Mouse (Mus musculus): ENCODE measurements at regions not wholly inside any gene's neighbourhood (a gene's known extent, or its start where the extent isn't known, plus 50 kb on each side); places are given as distances from the start of the nearest gene placed in this dataset.
"Not testable (repeated sequence)": the region's sequence is repeated elsewhere in the genome, so short reads cannot be mapped to it uniquely, and the experiment has no call there.

DNA sequence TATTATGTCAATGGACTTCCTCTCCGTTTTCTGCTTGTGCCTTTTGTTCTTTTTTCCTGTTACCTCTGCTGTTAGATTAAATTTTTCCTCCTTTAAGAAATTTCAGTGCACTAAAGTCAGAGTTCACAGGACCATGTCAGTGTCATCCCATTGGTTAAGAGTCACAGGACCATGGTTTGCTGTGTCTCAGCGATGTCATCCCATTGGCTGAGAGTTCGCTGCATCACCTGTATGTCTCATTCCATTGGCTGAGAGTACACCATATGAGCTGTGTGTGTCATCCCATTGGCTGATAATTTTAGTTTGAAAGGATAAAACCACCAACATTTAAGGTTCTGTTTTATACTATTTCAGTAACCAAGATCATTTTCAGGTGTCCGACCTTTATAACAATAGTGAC, 50.7 kb upstream of the Jade1 start:
- no peak for ATAC-seq
- H3K27me3 ChIP-seq (replicated peaks; ENCODE audit: control insufficient read depth, insufficient read depth, low read length), result no peaks in the 10 kb centered on the region
- no peak overlapping the region for H3K4me2 ChIP-seq (ENCODE audit: low read length)
- 96% methylated on average over 4 of the region's 4 CpGs for WGBS
- no peak overlapping the region for H3K9ac ChIP-seq (ENCODE audit: low read depth, low read length)
- H3K4me3 ChIP-seq (ENCODE audit: low read length), result no peak overlapping the region
- no peaks in the 10 kb centered on the region for H3K9me3 ChIP-seq (ENCODE audit: control insufficient read depth, low read length)
- H3K27ac ChIP-seq (ENCODE audit: low read depth, low read length), result no peak overlapping the region
- no peaks in the 10 kb centered on the region for H3K36me3 ChIP-seq (ENCODE audit: control insufficient read depth, insufficient read depth, low read length)
- no peaks in the 10 kb centered on the region for H3K4me1 ChIP-seq (ENCODE audit: control insufficient read depth, insufficient read depth, low read depth, low read length)

DNA sequence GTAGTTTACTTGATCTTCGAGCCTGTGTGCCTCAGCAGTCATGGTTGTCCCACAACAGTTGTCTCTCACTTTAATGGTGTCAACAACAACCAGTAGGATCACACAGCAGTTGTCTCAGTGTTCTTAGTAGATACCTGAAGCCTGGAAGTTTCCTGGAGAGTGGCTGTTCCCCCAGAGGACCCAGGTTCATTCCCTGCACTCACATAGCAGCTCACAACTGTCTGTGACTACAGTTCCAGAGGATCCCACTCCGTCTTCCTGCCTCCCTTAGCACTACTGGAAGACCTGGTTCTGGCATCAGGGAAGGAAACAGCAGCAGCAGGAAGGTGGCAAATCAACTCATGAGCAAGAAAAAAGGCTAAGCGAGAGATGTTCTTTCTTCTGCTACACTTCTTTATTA, 53.4 kb upstream of the Jade1 start:
- no peaks in the 10 kb centered on the region for H3K27me3 ChIP-seq (replicated peaks; ENCODE audit: control insufficient read depth, insufficient read depth, low read length)
- H3K9ac ChIP-seq (ENCODE audit: low read depth, low read length), result no peak overlapping the region
- no peak overlapping the region for H3K27ac ChIP-seq (ENCODE audit: low read depth, low read length)
- ATAC-seq, result no peak
- H3K9me3 ChIP-seq (ENCODE audit: control insufficient read depth, low read length), result no peaks in the 10 kb centered on the region
- no peak overlapping the region for H3K4me3 ChIP-seq (ENCODE audit: low read length)
- H3K4me2 ChIP-seq (ENCODE audit: low read length), result no peak overlapping the region
- H3K4me1 ChIP-seq (ENCODE audit: control insufficient read depth, insufficient read depth, low read depth, low read length), result no peaks in the 10 kb centered on the region
- 88% methylated on average over 3 of the region's 3 CpGs for WGBS
- H3K36me3 ChIP-seq (ENCODE audit: control insufficient read depth, insufficient read depth, low read length), result no peaks in the 10 kb centered on the region

DNA sequence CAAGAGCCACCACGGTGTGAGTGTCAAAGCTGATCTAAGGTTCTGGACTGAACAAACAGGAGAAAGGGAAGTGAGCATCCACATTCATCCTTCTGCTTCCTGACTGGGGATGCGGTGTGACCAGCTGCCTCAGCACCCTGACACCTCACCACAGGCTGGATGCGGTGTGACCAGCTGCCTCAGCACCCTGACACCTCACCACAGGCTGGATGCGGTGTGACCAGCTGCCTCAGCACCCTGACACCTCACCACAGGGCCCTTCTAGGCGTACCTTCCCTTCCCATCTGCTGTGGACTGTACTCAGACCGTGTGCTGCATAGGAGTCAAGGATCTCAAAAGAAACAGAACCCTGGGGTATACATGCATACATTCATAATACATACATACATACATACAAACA, 53.9 kb upstream of the Jade1 start:
- WGBS, result 79% methylated on average over 6 of the region's 6 CpGs
- H3K27ac ChIP-seq (ENCODE audit: low read depth, low read length); H3K4me1 ChIP-seq (ENCODE audit: control insufficient read depth, insufficient read depth, low read depth, low read length); H3K36me3 ChIP-seq (ENCODE audit: control insufficient read depth, insufficient read depth, low read length); H3K4me3 ChIP-seq (ENCODE audit: low read length); H3K27me3 ChIP-seq (replicated peaks; ENCODE audit: control insufficient read depth, insufficient read depth, low read length); H3K4me2 ChIP-seq (ENCODE audit: low read length); H3K9me3 ChIP-seq (ENCODE audit: control insufficient read depth, low read length); H3K9ac ChIP-seq (ENCODE audit: low read depth, low read length); ATAC-seq: not testable (repeated sequence)

DNA sequence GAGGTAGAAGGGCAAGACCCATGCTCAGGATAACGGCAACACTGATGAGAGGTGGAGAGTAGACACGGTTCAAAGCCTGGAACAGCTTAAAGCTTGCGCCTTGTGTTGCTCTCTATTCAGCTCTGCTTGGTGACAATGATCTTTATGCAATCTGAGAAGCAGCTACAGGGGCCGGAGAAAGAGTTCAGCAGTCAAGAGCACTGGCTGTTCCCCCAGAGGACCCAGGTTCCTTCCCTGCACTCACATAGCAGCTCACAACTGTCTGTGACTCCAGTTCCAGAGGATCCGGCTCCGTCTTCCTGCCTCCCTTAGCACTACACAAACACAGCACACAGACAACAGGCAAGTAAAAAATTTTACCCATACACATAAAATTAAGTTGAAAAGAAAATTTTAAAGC, 54.4 kb upstream of the Jade1 start:
- Histone ChIP-seq H3K27me3 (replicated peaks; ENCODE audit: control insufficient read depth, insufficient read depth, low read length) (no peaks in the 10 kb centered on the region), H3K4me2 (ENCODE audit: low read length) (no peak overlapping the region), H3K27ac (ENCODE audit: low read depth, low read length) (no peak overlapping the region), H3K4me3 (ENCODE audit: low read length) (no peak overlapping the region), H3K4me1 (ENCODE audit: control insufficient read depth, insufficient read depth, low read depth, low read length) (no peaks in the 10 kb centered on the region), H3K9me3 (ENCODE audit: control insufficient read depth, low read length) (no peaks in the 10 kb centered on the region), H3K9ac (ENCODE audit: low read depth, low read length) (no peak overlapping the region), H3K36me3 (ENCODE audit: control insufficient read depth, insufficient read depth, low read length) (no peaks in the 10 kb centered on the region)
- 82% methylated on average over 6 of the region's 6 CpGs for WGBS
- ATAC-seq, result no peak

DNA sequence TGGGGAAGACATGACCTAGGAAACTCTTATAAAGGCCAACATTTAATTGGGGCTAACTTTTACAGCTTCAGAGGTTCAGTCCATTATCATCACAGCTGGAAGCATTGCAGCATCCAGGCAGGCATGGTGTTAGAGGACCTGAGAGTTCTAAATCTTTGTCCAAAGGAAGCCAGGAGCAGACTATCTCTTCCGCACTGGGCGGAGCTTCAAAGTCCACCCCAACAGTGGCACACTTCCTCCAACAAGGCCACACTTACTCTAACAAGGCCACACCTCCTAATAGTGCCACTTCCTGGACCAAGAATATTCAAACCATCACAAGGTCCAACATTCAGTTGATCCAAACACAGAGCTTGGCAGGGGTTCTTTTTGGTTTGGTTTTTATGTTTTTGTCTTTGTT, 55.9 kb upstream of the Jade1 start:
- no peak for ATAC-seq
- H3K9ac ChIP-seq (ENCODE audit: low read depth, low read length), result no peak overlapping the region
- no peak overlapping the region for H3K4me3 ChIP-seq (ENCODE audit: low read length)
- no peaks in the 10 kb centered on the region for H3K27me3 ChIP-seq (replicated peaks; ENCODE audit: control insufficient read depth, insufficient read depth, low read length)
- H3K9me3 ChIP-seq (ENCODE audit: control insufficient read depth, low read length), result no peaks in the 10 kb centered on the region
- H3K4me2 ChIP-seq (ENCODE audit: low read length), result no peak overlapping the region
- no peaks in the 10 kb centered on the region for H3K36me3 ChIP-seq (ENCODE audit: control insufficient read depth, insufficient read depth, low read length)
- 88% methylated on average over 2 of the region's 2 CpGs for WGBS
- no peak overlapping the region for H3K27ac ChIP-seq (ENCODE audit: low read depth, low read length)
- H3K4me1 ChIP-seq (ENCODE audit: control insufficient read depth, insufficient read depth, low read depth, low read length), result no peaks in the 10 kb centered on the region

DNA sequence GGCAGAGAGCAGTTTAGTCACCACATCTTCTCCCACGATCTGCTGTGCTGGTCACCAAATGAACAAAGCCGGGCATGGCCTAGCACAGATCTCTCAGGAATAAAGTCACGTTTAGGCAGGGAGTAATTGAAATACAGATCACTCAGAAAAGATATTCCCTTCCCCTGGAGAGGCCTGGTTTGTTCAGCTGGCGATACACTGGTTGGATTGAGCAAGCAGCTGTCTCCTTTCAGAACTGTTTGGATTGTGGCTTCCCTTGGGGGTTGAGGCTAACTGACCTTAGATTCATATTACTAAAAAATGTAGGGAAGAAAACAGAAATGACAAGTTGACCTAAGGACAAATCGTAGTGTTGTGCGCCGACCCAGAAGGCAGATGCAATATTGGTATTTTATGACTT, 56.7 kb upstream of the Jade1 start:
- Histone ChIP-seq H3K9ac (ENCODE audit: low read depth, low read length) (no peak overlapping the region), H3K4me2 (ENCODE audit: low read length) (no peak overlapping the region), H3K4me3 (ENCODE audit: low read length) (no peak overlapping the region), H3K27ac (ENCODE audit: low read depth, low read length) (no peak overlapping the region), H3K36me3 (ENCODE audit: control insufficient read depth, insufficient read depth, low read length) (no peaks in the 10 kb centered on the region), H3K9me3 (ENCODE audit: control insufficient read depth, low read length) (no peaks in the 10 kb centered on the region), H3K27me3 (replicated peaks; ENCODE audit: control insufficient read depth, insufficient read depth, low read length) (no peaks in the 10 kb centered on the region), H3K4me1 (ENCODE audit: control insufficient read depth, insufficient read depth, low read depth, low read length) (no peaks in the 10 kb centered on the region)
- no peak for ATAC-seq
- 78% methylated on average over 7 of the region's 7 CpGs for WGBS

DNA sequence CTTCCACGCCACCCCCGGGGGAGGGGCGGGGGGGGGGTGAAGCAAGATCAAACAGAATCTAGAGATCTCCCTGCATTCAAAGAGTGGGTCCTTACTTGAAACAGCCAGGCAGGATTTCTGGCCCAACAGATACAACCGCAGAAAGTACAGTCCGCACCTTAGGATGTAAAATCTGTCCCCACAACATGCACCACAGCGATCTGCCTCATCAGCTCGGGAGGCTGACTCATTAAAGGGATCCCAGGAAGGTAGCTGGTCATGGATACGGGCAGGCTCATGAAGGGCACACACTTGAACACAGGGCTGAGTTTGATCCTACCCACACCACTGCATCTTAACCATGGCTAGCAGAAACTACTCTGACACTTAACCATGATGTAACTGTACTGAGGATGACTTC, 57.8 kb upstream of the Jade1 start:
- Histone ChIP-seq H3K36me3 (ENCODE audit: control insufficient read depth, insufficient read depth, low read length) (no peaks in the 10 kb centered on the region), H3K4me3 (ENCODE audit: low read length) (no peak overlapping the region), H3K4me2 (ENCODE audit: low read length) (no peak overlapping the region), H3K9me3 (ENCODE audit: control insufficient read depth, low read length) (no peaks in the 10 kb centered on the region), H3K27ac (ENCODE audit: low read depth, low read length) (no peak overlapping the region), H3K4me1 (ENCODE audit: control insufficient read depth, insufficient read depth, low read depth, low read length) (no peaks in the 10 kb centered on the region), H3K27me3 (replicated peaks; ENCODE audit: control insufficient read depth, insufficient read depth, low read length) (no peaks in the 10 kb centered on the region), H3K9ac (ENCODE audit: low read depth, low read length) (no peak overlapping the region)
- 73% methylated on average over 8 of the region's 8 CpGs for WGBS
- ATAC-seq, result no peak

DNA sequence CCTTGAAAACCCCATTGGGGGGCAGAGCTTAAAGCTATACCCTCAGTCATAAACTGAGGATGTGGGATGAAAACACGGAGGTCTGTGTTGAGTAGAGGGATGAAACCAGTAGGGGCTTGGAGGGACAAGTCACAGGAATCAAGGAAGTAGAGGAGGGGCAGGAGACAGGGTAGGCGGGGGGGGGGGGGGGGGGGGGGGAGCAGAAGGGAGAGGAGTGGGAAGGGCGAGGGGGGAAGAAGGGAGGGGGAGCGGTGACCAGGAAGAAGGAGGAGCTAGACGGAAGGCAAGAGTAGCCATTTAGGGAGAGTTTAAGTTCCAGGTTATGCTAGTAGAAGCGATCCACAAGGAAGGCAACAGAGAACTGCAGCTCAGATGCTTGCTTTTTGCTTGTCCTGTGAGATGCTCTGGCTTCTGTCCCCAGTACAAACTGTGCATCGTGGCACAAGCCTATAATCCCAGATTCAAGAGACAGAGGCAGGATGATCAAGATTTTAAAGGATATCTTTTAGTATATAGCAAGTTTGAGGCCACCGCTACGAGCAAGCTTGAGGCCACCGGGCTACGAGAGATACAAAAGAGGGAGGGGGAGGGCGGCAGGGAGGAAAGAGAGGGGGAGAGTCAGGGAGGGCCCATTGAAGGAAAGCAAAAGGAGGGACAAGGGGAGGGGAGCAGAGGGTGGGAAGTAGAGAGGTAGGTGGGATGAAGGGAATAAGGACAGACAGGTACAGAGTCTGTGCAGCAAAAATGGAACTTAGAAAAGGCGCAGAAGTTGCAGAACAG, 58.4 kb upstream of the Jade1 start:
- H3K4me3 ChIP-seq (ENCODE audit: low read length), result no peak overlapping the region
- H3K27ac ChIP-seq (ENCODE audit: low read depth, low read length), result no peak overlapping the region
- no peak overlapping the region for H3K4me2 ChIP-seq (ENCODE audit: low read length)
- no peaks in the 10 kb centered on the region for H3K27me3 ChIP-seq (replicated peaks; ENCODE audit: control insufficient read depth, insufficient read depth, low read length)
- no peaks in the 10 kb centered on the region for H3K4me1 ChIP-seq (ENCODE audit: control insufficient read depth, insufficient read depth, low read depth, low read length)
- 57% methylated on average over 12 of the region's 13 CpGs for WGBS
- no peak for ATAC-seq
- H3K9ac ChIP-seq (ENCODE audit: low read depth, low read length), result no peak overlapping the region
- no peaks in the 10 kb centered on the region for H3K36me3 ChIP-seq (ENCODE audit: control insufficient read depth, insufficient read depth, low read length)
- H3K9me3 ChIP-seq (ENCODE audit: control insufficient read depth, low read length), result no peaks in the 10 kb centered on the region

DNA sequence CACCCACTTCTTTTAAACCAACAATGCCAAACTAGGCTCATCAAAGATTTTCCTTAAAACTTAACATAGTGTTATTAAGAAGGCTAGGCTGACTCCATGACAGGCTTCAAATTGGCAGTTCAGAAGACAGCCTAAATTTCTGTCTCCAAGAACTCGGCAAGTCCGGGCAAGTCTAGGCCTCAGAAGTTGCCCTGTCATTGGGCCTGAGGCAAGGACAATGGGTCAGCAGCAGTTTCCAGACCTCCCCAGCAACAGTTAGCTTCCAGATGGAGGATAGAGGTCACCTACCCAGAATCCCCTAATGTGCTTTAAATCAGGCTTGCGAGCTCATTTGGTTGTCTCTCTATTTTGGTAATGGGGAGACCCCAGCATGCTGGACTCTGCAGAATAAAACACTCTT, 59.6 kb upstream of the Jade1 start:
- Histone ChIP-seq H3K27me3 (replicated peaks; ENCODE audit: control insufficient read depth, insufficient read depth, low read length) (no peaks in the 10 kb centered on the region), H3K4me1 (ENCODE audit: control insufficient read depth, insufficient read depth, low read depth, low read length) (no peaks in the 10 kb centered on the region), H3K9ac (ENCODE audit: low read depth, low read length) (no peak overlapping the region), H3K4me3 (ENCODE audit: low read length) (no peak overlapping the region), H3K27ac (ENCODE audit: low read depth, low read length) (no peak overlapping the region), H3K36me3 (ENCODE audit: control insufficient read depth, insufficient read depth, low read length) (no peaks in the 10 kb centered on the region), H3K9me3 (ENCODE audit: control insufficient read depth, low read length) (no peaks in the 10 kb centered on the region), H3K4me2 (ENCODE audit: low read length) (no peak overlapping the region)
- 89% methylated on average over 3 of the region's 3 CpGs for WGBS
- no peak for ATAC-seq

DNA sequence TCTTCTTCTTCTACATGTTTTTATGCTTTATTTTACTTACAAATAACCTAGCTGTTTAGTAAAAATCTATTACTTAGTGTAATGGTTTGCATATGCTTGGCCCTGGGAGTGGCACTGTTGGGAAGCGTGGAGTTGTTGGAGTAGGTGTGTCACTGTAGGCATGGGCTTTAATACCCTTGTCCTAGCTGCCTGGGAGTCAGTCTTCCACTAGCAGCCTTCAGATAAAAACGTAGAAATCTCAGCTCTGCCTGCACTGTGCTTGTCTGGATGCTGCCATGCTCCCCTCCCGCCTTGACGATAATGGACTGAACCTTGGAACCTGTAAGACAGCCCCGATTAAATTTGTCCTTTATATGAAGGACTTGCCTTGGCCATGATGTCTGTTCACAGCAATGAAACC, 60.4 kb upstream of the Jade1 start:
- no peak overlapping the region for H3K4me3 ChIP-seq (ENCODE audit: low read length)
- 88% methylated on average over 5 of the region's 5 CpGs for WGBS
- H3K4me1 ChIP-seq (ENCODE audit: control insufficient read depth, insufficient read depth, low read depth, low read length), result no peaks in the 10 kb centered on the region
- H3K36me3 ChIP-seq (ENCODE audit: control insufficient read depth, insufficient read depth, low read length), result no peaks in the 10 kb centered on the region
- no peaks in the 10 kb centered on the region for H3K9me3 ChIP-seq (ENCODE audit: control insufficient read depth, low read length)
- no peak overlapping the region for H3K9ac ChIP-seq (ENCODE audit: low read depth, low read length)
- no peaks in the 10 kb centered on the region for H3K27me3 ChIP-seq (replicated peaks; ENCODE audit: control insufficient read depth, insufficient read depth, low read length)
- no peak overlapping the region for H3K4me2 ChIP-seq (ENCODE audit: low read length)
- no peak overlapping the region for H3K27ac ChIP-seq (ENCODE audit: low read depth, low read length)
- ATAC-seq, result no peak
